Mouse (Mus musculus) yolk sac, embryonic 10.5 days (tissue): ENCODE measurements around the gene Adamts1.

ENCODE experiments used
- DNase-seq: peaks from one replicate; pipeline ENCODE4 v3.0.0-alpha.2; 2017; ENCODE audit warnings: low spot score

Adamts1 gene

DNA sequence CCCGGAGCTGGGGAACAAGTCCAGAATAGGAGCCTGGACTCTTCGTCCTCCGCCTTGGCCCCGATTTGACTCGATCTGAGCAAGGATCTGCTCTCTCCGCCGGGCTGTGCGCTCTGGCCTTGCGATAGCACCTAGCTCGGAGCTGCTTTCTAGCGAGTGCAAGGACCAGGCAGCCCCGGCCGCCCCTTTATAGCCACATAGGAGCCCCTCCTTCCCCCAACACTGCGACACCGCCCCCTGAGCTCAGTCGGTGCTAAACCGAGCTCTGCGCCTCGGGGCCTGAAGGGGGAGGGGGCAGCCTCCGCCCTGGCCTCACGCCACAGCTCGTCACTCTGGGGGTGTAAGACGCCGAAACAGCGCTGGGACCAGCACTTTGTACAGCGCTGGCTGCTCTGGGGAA is at the start of gene Adamts1:
Gene Adamts1 (minus strand): TSS at position 160 of the 400 bp plus-strand sequence.
- DNase-seq, result peak; percentile 95

DNA sequence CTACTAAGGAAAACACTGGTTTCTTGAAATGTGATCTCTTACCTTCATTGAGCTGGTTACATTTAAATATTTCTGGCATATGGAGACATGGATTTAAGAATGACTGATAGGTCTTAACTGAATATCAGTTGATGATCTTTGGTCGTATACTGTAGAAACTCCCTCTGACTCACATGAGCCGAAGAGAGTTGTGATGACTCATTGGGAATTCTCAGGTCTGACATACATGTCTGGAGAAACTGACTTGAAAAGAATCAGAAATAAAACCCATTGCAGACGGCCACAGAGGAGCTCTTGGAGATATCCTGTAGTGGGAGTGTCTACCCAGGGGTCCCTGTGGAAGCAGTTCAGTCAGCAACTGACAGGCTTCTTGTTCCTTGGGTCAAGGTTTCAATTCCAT is 24.2 kb upstream of the Adamts1 start:
- no peak for DNase-seq

DNA sequence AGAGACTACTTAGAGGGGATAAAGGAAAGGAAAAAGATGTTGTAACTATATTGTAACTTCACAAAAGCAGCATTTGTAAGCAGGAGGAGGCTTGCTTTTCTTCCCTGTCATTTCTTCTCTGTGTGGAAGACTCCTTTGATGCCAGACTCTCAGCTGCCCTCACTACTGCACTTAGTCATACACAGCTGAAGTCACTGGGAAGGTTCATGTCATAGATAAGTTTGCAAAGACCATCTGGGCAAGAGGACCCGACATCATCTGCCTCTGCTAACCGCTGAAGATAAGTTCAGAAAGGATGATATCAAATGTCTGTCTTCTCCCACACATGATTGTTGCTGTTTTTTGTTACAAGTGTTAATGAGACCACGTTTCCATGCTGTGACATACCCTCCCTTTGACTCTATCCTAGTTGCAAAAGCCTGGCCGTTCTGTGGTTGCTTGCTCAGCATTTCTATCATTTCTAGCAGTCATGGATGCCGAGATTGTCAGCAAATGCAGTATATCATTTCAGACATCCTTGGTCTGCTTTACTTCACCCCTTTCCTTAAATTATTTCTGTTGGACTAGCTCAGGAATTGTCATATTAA is 19.5 kb upstream of the Adamts1 start:
- DNase-seq, result no peak

DNA sequence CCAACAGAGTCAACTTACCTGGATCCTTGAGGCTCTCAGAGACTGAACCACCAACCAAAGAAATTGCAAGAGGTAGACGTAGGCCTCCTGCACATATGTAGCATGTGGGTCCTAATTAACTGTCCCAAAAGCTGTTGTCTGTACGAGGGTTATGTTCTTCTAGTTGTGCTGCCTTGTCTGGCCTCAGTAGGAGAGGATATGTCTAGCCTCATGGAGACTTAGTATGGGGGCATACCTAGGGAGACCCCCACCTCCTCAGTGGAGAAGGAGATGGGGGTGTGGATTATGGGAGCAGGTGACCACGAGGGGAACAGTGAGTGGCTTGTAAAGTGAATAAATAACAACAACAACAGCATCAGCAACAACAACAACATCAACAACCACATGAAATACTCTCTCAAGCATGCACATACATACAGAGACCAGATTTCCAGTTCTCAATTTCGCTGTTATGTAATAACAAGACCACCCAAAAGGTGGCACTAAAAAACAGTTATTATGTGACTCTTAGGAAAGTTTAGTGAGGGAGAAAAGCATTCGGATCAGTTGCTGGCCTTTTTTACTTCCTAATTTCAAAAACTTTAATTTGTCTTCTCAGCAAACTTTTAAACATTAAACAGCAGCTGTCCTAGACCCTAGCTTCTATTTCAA is 17.0 kb upstream of the Adamts1 start:
- DNase-seq, result no peak

DNA sequence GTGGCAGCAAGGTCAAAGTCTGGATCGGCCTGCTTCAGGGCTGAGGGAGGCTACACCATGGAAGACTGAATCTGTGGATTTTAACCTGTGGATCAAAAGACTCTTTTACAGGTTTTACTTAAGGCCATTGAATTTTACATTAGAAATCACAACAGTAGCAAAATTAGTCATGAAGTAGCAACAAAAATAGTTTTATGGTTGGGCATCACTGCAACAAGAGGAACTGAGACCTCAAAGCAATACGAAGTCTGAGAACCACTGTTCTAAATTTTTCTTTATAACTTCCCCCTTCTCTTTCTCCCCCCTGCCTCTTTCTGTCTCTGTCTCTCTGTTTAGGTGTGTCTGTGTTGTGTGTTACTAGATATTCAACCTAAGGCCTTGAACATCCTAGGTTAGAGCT is 11.2 kb upstream of the Adamts1 start:
- no peak for DNase-seq

DNA sequence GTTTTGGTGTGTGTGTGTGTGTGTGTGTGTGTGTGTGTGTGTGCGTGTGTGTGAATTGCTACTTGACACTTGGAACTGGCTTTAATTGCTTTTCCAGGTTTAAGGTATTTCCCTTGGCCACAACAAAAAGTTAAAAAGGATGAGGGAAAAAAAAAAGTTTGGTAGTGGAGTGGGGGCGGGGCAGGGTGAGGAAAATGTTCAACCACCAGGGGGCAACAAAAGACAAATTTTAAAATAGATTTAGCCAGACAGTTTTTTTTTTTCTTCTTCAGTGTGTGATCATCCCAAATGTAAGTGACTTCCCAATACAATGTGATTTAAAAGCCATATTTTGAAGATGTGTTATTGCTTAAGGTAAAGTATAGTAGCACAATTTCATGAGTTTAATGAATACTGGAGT is 4.7 kb upstream of the Adamts1 start:
- peak; percentile 29 for DNase-seq

DNA sequence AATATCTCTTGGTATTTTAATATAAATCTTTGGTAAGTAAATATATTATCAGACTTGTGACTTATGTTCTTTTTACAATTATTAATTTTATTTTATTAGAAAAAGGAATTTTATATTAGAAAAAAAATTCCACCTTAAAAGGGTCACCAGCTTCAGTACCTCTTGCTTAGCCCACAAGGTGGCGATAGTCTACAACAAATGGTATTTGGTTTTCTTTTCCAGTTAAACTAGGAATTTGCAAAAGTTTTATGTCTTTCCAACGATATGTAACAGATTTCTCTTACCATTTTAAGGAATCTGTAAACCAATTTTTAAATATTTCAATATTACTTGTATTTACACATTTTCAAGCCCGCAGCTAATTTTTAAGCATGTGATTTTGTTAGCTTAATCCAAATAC is 4.2 kb upstream of the Adamts1 start:
- DNase-seq, result no peak

DNA sequence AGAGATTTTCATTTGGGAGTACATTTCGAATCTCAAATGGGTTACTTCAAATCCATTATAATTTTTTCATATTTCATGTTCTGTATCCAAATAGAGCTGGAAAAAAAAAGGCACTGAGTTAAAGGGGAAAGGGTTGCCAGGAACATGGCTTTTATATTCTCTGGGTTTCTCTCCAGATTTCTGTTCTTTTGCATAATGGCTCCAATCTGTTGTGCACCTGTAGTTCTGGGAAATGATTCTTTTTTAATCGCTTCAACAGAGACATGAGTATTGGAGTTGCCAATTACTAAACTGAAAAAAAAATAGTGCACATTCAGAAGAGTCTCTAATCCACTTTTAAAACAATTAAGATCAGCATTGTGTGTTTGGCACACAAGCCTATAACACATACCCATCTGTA is 2.7 kb upstream of the Adamts1 start:
- no peak for DNase-seq

DNA sequence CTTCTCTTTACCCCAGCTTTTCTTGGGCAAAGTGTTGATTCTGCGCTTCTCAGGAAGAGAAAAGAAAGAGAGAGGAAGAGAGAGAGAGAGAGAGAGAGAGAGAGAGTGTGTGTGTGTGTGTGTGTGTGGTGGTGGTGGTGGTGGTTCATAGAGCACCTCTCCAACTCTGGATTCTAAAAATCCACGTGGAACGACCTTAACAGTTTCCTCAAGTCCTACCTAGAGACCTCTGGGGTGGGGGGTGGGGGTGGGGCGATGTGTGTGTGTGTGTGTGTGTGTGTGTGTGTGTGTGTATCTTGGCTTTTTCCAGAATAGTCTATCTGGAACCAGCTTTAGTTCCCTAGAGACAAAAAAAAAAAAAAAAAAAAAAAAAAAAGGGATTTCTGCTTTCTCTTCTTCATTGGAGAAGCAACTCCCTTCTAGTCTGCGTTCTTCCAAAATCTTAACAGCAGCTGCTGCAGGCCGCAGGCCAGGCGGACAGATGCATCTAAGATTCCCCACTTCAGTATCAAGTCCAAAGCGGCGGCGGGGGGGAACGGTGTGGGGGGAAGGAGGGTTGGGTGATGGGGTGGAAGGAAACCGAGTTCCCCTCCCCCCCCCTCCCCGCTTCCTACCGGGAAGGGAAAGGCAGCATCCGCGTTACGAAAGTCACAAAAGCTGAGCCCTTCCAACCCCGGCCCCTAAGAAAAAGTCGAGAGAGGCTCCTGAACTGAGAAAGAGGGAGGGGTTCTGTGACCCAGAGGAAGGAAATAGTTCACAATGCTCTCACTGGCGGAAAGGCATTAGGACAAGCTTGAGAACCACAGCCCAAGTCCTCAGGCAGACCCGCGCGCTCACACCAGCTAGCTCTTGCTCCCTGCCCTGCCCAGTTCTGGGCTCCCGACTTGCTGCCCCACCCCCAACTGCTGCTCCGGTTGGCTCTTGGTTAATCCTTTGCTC is 969 bp upstream of the Adamts1 start:
- DNase-seq, result peak; percentile 85

DNA sequence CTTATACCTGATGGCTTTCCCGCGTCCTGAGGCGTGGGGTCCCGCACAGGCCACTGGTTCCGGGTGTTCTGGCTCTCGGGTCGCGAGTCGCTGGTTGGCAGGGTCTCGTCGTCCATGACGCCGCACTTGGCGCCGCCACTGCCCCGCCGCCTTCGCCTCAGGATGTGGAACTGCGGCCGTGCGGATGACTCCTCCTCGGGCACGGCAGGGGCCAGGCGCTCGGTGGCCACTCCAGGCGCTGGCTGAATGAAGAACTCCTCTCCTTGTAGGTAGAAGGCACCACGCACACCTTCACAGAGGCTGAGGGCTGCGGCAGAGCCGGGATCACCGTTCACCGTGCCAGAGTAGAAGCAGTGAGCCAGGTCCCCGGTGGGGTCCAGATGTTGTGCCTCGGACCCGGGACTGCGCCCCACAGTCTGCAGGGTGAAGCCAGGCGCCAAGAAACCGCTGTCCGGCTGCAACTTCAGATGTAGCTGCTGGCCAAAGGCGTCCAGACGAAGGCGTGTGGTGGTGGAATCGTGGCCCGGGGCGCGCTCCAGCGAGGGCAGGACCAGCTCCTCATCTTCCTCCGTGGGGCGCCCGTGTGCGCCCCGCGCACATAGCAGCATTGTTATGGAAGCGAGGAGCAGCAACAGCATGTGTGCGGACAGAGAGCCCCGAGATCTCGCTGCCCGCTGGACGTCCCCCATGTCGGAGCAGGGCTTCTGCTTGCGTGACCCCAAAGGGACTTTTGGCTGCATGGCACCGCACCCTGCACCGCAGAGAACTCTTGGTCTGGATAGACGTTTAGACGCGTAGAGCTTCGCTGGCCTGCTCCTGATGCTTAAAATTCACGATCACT is 722 bp downstream of the Adamts1 start:
- peak; percentile 58 for DNase-seq

DNA sequence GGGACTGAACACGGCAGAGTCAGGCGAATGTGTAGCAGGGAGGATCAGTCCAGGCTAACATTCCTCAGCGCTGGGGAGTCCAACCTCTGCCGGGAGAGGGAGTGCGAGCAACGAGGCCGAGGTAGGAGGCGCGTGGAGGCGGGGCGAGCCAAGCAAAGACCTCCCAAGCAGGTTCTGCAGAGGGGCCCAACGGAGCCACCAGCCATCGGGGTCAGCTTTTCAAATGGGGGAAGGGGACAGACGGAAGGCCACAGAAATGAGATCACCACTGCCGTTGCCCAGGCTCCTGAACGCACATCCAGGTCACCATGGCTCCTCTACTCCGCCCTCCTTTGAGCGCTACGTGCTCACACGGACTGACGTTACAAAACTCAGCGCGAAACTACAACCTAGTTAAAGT is 1.7 kb downstream of the Adamts1 start:
- DNase-seq, result peak; percentile 92

DNA sequence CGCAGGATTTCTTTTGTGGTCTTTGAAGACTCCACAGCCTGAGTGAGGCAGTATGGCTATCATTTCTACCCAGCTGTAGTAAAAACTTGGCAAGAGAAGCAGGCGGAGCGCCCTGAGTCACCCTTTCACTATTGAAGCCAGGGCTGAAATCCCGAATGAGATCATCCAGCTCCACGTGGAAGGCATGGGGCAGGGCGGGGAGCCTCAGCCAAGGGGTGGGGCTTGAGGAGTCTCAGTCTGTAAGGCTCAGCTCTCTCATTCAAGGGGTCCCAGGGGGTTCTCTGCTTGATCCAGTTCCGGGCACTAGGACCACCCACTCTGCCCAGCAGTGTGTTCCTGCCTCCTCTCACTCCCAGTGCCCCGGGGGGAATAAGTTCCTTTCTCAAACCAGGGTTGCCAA is 2.2 kb downstream of the Adamts1 start:
- peak; percentile 88 for DNase-seq

DNA sequence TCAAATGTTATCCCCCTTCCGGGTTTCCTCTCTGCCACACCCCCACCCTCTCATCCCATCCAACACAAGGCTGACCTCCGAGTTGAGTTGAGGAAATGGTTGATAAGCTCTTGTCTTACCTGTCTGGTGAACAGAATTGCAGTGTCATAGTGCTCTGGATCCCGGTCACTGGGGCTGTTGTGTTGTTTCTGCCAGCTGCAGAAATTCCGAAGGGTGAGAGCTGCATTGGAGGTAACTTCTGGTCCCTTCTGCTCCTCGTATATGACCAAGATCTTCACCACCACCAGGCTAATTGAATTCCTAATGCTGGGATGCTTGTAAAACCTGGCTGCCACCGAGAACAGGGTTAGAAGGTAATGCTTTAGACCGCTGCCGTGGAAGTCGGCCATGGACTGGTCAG is 2.9 kb downstream of the Adamts1 start:
- DNase-seq, result no peak

DNA sequence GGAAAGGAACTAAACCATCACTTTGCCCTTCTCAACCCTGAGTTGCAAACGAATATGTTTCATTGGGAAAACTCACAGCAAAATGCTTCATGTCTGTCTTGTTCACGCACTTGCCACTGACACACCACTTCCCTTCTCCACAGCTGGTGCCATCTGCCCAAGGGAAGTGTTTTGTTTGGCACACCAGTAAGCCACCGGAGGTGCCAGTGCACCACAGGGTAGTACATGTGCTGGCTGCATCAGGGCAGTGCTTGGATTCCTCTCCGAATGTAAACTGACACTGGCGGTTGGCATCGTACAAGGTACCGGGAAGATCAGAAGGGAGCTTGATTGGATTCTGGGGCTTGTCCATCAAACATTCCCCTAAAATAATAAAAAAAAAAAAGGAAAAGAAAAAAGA is 4.6 kb downstream of the Adamts1 start:
- DNase-seq, result no peak

DNA sequence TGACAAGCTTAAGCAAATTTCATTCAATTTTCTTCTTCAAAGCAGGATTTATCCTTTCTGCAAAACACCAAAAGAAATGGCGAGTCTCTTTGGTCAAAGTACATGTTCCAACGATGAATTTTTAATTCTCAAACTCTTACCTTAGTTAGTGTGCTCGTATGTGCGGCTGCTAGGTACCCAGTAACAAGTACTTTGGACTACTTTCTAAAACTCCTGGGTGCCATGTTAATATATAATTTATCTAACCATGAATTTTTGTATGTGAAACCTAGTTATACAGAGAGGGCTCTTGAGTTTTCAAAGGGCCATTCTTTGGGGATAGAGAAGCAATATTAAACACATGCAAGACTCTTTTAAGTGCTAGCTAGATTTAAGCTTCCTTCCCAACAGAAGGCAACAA is 5.8 kb downstream of the Adamts1 start:
- no peak for DNase-seq

DNA sequence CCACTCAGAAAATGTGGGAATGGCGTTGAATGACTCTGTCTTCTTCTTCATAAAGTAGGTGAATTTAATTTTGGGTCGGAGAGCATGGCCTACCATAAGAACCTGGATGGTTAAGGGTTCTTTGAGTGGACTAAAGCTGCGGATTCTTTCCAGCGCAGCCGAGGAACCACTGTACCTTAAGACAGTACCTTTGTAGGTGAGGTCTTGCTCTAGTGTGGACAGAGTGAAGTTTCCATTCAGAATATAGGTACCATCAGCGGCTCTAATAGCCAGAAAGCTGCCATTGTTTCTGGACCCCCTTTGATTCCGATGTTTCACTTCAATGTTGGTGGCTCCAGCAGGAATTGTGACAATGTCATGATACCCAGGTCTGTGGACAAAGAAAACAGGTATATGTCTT is 7.2 kb downstream of the Adamts1 start:
- DNase-seq, result no peak

DNA sequence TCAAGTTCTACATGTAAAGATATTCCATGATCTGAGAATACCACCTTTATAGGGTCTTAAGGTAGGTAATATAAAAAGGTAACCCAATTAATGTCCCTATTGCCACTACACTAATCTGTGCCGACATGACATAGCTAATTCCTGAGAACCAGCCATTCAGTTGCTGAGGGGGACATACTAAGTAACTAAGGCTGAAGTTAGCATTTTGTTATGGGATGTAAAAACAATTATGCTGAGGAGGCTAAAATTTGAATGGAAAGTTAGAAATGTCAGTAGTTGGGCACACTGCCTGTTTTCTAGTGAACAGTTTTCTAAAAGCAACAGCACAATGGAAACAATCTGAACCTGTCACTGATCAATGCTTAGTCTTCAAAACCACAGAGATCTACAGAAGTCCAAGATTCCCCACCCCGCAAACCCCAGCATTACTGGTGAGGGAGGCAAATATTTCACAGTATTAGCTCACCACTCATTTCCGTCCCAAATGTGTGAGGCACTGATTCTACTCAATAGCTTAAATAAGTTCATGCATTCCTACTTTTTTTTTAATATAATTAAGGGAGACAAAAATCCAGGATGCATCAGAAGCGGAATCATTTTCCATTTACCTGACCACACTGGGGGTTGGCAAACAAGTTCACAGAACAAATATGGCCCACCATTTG is 9.6 kb downstream of the Adamts1 start:
- no peak for DNase-seq

DNA sequence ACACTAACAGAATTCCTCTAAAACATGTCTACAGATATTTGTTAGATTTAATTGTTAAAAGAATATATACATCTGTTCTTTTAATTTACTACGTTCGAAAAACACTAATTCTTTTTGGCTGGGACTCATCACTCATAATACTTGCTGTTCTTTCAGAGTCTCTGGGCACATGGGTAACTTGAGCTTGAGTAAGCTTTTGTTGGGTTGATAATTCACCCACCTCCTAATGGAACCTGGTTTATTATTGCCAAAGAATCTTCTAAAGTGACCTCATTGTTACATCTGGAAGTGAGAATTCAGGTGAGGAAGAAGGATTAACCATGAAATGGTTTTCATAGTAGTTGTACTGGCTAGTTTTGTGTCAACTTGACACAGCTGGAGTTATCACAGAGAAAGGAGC is 21.8 kb downstream of the Adamts1 start:
- DNase-seq, result no peak

DNA sequence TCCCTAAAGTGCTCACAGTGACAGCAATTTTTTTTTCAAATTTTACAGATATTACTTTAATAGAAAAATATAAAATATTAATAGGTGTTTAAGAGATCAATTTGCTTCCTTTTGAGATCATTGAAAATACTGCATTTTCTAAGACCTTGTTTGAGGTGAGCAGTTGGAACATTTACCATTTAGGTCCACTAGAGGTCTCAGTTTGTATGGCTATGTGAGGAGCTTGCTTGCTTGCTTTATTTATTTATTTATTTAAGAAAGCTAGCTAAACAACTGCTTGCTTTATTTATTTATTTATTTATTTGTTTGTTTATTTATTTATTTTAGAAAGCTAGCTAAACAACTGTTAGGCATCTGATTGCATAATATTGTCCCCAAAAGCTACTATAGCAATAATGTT is 23.1 kb downstream of the Adamts1 start:
- no peak for DNase-seq

DNA sequence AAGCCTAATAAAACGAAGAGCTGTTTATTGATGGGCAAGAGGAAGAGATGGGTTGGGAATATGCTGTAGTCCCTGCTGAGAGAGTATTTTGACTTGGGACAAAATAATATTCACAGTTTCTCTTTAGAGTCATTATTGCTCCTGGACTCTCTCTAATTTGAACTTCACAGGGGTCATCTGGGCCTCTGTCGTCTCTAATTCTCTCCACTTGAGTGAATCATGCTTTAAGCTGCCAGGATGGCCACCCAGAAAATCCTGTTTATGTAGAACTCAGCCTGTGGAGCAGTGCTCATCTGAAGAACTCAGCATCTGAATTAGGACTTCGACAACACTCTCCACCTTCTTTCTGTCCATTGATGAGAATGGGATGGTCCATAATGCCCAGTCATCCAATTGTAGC is 30.6 kb downstream of the Adamts1 start:
- DNase-seq, result no peak

DNA sequence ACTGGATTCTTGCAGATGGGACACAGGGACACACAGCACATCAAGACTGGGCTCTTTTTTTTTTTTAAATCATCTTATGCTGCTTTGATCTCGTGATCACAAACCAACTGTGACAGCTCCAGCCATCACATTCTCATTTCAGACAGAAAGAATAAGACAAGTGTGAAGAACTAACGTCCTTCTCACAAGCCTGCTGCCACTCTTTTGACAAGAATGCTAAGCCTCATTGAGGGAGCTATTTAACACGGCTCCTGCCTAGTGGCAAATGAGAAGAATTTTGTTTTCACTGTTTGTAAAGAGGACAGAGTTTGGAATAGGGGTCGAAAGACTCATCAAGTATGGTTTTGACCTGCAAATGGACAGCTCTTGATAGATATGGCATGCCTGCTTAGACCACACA is 35.6 kb downstream of the Adamts1 start:
- DNase-seq, result no peak

DNA sequence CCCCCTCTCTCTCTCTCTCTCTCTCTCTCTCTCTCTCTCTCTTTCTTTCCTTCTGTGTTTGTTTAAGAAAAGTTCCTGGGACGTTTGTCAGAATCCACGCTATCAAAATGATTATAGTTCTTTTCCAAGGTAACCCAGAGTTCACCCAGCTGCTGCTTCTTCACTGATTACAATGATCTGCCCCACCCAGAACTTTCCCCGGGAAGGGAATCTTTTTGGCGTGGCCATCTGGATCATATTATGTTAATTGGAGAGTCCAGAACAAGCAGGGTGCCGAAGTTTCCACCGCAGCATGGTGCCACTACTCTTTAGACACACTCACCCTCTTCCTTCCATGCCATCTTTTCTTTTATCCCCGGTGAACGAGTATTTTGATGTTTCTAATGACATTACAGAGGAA is 37.2 kb downstream of the Adamts1 start:
- DNase-seq, result no peak
